Mouse (Mus musculus) frontal cortex, adult (tissue): Measurements from ENCODE around the gene Gm17657.
"Not testable (repeated sequence)": the region's sequence is repeated elsewhere in the genome, so short reads cannot be mapped to it uniquely, and the experiment has no call there.

ENCODE experiments used
- ATAC-seq: cut with Nextera tagmentation; 2 replicates; pipeline ENCODE4 v1.9.2; 2017; ENCODE audit warnings: mild to moderate bottlenecking, moderate library complexity, mixed read lengths; ENCODE audit not compliant: low TSS enrichment

Gm17657 gene

GRCm38 (mm10) chr17:29502005-29502668 is 47.3 kb downstream of the Gm17657 start:
- no peak for ATAC-seq

- ATAC-seq, result no peak
These were observed 48.5 kb downstream of the Gm17657 start for GRCm38 (mm10) chr17:29500802-29501469.

- ATAC-seq, result no peak
These were observed 49.1 kb downstream of the Gm17657 start for GRCm38 (mm10) chr17:29500243-29500740.

GRCm38 (mm10) chr17:29499511-29499910 is 49.9 kb downstream of the Gm17657 start:
- ATAC-seq, result no peak

- not testable (repeated sequence) for ATAC-seq
These were observed 50.5 kb downstream of the Gm17657 start for GRCm38 (mm10) chr17:29498952-29499351.

- no peak for ATAC-seq
These were observed 51.4 kb downstream of the Gm17657 start for GRCm38 (mm10) chr17:29498028-29498427.

- ATAC-seq, result not testable (repeated sequence)
These were observed 52.0 kb downstream of the Gm17657 start for GRCm38 (mm10) chr17:29497481-29497880.

GRCm38 (mm10) chr17:29497071-29497354 is 52.4 kb downstream of the Gm17657 start:
- ATAC-seq, result no peak

- ATAC-seq, result no peak
These were observed 53.0 kb downstream of the Gm17657 start for GRCm38 (mm10) chr17:29496211-29497070.

GRCm38 (mm10) chr17:29494732-29495076 is 54.7 kb downstream of the Gm17657 start:
- no peak for ATAC-seq

- ATAC-seq, result no peak
These were observed 55.2 kb downstream of the Gm17657 start for GRCm38 (mm10) chr17:29494062-29494731.

GRCm38 (mm10) chr17:29493461-29493980 is 55.9 kb downstream of the Gm17657 start:
- ATAC-seq, result no peak

- no peak for ATAC-seq
These were observed 56.9 kb downstream of the Gm17657 start for GRCm38 (mm10) chr17:29492269-29493191.

- no peak for ATAC-seq
These were observed 57.7 kb downstream of the Gm17657 start for GRCm38 (mm10) chr17:29491591-29492268.

GRCm38 (mm10) chr17:29490713-29491581 is 58.5 kb downstream of the Gm17657 start, which contains the start of gene Pim1:
TSS of gene Pim1 (plus strand) at chr17:29490753.
- peak; percentile 72; the same call in 1 of the 2 replicates for ATAC-seq

GRCm38 (mm10) chr17:29489971-29490712 is 59.3 kb downstream of the Gm17657 start:
- peak; percentile 77 for ATAC-seq

- no peak for ATAC-seq
These were observed 60.2 kb downstream of the Gm17657 start for GRCm38 (mm10) chr17:29488978-29489970.
